Mouse (Mus musculus) hindlimb bud, embryonic 11.5 days (tissue): ENCODE data around the gene Dtx3l.
"Not testable (repeated sequence)": the region's sequence is repeated elsewhere in the genome, so short reads cannot be mapped to it uniquely, and the experiment has no call there.

Source experiments
- DNase-seq: peaks from one replicate; pipeline ENCODE4 v3.0.0-alpha.2; 2012; ENCODE audit warnings: low read depth, low spot score; ENCODE audit errors: extremely low spot score

The Dtx3l gene

DNA sequence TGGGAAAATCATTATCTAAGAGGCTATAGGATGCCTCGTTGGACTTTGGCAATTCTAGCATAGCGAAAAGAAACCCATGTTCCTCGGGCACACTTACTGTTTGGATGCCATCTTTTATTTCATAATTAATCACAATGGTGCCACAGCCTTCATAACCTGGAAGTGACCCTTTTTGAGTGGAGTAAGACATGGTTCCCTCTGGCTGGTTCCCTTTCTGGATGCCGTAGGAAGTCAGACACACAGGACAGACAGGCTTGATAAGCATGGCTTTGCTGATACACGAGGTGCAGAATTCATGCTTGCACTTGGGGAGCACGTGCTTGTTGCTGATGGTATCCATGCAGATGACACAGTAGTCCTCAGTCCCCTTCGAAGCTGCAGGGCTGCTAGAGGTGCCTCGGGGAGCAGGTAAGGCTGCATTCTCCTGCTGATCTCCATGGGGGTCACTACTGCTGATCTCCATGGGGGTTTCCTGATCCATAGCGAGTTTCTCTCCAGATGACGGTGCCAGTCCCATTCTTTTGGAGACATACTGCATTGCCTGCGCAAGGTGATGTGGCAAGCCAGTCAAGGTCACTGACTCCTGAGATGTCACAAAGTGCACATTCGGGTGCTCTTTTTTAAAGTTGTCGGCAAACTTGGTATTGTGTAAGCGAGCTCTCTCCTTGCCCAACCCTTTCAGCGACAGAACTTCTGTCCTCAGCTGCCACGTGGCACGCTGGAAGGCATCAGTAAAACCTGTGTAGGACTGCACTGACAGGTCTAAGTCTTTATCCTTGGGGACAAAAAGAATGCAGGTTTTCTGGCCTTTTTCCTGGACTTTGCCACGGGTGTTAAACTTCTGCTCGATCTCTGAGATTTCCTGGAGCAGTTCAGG is 6.5 kb downstream of the Dtx3l start:
- DNase-seq = no peak

DNA sequence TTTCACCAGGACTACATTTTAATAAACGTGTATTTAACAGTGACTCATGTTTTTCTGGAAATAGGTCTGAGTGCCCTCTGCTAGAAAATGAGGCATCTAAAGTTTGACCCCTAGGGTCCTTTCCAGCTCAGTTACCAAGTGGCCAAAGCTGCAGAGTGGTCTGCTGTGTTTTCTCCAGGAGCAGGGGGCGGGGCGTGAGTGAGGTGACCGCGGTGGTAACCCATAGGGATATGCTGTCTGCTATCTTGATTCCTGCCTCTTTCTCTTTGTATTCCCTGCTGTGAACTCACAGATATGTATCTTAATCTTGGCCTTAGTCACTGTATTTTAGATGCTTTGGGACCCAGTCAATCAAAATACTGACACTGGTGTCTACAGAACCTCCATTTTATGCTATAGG is 14.6 kb downstream of the Dtx3l start:
- DNase-seq = no peak

DNA sequence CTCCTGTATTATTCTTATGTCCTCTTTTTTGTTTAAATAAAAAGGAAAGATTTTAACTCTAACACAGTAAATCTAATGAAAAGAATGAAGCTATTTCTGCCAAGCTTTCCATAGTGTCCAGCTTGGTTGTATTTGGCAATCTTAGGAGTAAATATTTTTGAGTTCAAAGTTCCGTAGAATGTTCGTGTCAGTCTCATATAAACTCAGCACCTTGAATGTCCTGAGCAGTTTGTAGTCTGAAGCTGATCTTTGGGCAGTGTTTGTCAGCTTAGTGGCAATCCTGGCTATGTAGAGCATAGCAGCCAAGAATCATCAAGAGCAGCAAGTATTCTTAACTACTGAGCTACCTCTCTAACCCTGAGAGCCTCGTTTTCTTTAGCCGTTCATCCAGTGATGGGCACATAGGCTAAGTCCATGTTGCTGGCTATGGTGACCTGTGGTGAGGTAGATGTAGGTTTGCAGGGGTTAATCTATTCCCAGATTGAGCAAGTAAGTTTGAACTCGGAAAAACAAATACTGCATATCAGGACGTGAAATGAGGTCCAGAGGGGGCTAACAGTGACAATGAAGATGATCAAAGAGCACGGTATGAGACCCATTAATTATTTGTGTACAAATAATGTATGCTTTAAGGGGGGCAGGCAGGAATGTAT is 15.3 kb downstream of the Dtx3l start:
- DNase-seq = no peak

DNA sequence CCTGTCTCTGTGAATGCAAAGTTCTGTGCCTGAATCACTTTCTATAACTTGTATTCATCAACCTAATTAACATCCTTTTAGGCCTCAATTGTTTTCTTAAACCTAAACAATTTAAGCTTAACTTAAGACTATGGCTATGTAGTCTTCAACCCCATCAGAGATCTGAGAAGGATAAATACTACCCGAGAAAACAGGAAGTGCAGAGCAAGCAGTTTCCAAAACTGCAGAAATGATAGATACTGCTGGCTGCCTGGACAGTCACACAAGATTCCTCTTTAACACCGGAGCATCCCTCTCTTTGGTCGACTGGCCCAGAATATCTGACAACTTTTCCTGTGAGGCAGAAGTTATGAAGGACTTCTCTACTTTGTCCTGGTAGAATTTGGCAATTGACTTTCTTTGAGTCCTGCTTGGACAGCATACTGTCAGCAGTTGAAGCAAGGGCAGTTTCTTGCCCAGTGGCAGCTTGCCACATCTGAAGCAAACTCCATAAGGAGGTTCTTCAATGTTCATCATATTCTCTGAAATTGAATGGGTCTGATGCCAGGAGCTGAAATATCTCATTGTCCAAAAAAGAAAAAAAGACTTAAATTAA is 16.6 kb downstream of the Dtx3l start:
- no peak for DNase-seq

DNA sequence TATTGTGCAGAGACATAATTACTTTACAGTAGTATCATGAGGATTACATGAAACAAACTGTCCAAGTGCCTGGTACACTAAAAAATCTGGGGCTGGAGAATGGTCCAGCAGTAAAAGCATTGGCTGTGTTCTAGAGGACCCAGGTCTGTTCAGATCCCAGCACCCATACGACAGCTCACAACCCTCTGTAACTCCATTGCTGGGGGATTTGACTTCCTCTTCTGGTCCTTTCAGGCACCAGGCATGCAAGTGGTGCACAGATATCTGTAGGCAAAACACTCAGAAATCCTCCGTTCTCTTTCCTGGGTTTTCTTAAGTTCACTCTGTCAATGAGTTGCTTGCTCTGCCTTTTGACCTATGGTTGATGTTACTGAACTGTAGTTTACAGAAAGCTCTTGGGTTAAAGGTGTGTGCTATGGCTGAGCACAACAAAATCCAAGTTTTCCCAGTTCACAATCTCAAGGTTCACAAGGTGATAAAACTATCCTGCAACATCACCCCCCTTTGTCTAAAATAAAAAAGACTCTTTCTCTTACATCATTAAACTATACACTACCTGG is 17.2 kb downstream of the Dtx3l start:
- DNase-seq = no peak

DNA sequence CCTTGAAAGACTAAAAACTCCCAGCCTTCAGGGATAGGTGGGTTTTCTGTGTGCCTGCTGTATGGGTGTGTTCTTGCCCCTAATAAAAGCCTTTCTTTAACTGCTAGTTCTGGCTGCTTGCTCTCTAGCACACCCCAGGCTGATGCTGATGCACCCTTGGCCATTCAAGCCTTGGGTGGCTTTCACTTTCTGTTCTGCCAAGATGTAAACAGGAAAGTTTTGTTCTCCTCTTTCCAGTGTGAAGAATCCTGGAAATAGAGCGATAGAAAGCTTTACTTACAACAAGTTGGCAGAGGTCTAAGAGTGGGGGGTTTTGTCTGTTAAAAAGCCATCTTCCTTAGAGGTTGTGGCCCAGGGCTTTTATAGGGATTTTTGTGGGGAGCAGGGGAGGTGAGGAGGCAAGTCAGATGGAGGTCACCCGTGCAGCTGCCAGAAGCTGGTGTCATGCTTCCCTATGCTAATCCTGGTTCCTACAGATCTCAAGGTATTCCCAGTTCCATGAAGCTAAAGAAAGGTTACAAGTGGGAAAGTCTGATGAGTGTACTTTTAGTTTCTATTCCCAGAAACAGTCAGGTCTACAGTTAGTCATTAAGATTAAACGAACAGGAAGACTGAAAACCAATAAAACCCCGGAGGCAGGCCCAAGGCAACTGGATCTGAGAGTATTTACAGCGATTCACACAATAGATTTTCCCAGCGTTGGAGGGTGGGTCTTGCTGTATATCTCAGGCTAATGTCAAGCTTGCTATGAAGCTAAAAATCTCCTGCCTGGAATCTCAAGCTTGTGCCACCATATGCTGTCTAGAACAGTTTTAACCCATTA is 20.0 kb downstream of the Dtx3l start:
- DNase-seq = no peak

DNA sequence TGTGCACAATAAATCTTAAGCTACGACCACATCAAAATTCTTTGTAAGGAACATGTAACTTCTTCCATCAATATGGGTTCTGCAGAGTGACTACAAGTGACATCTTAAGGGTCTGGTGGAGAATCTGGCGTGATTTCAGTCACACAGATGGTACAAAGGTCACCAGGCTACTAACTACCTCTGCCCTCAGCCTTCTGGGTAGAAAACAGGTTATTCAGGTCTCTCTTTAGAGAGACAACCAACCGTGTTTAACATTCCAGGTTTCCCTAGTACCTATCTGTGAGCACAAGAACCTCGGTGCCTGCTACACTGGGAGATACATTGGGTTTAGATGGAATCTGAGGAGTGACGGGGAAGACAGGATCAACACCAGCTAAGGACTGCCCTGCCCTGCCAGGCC is 24.6 kb downstream of the Dtx3l start:
- no peak for DNase-seq

DNA sequence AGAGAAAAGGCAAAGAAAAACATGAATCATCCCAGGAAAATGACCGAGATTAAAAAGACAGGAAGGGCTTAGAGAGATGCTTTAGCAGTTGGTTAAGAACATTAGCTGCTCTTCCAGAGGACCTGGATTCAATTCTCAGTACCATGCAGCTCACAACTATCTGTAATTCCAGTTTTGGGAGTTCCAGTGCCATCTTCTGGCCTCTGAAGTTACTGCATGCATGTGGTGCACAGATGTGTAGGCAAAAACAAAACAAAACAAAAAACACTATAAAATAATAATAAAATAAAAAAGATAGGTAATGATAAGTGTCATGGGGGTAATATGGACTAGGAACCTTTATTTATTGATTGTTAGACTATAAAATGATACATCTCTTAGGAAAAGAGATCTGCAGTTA is 25.4 kb downstream of the Dtx3l start:
- DNase-seq = no peak

DNA sequence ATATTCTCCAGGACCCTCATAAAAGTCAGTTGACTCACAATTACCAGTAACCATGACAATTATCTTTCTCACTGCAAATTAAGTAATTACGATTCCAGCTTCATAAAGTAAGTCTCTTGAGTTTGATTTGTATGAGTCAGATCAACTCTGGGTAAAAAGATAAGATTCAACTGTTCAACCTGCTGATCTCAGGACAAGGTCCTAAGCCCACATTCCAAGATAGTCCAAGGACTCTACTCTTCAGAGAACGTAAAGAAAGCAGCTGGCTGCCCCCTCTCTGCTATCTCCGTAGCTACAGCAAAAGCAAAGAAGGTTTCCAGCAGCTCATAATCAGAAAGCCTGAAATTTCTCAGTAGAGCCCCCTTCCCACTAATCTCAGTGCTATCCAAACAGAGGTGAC is 27.5 kb downstream of the Dtx3l start:
- no peak for DNase-seq

DNA sequence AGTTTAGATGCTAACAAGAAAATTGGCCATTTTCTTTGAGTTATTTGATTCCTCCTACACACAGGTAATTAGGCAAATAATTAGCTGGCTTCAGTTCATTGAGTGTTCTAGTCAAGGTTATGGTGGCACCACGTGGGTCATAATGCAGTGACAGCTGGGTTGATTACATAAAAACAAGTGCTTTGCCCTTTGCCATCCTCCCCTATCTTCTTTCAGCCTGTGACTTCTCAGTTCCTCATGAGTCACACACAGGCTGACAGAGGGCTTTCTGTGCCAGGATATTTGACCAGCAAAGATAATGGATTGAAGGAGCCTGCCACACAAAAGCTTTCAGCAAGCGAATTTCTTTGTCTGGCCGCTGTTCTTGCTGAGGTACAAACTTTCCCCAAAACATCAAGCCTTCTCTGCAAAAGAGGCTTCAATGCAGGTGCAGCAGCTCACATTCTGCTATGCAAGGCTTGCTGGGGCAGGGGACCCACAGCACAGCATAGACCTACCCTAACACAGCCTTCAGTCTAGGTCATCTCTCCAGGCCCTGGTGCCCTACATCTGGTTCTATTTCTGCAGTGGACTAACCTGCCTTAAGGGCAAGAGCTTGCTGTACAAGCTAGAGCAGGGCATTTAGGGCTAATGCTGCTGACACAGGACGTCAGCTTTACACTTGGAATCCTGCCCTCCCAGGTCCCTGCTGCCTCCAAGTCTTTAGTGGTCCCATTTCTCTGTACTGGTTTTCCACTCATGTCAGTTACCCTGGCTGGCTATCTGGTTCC is 31.3 kb downstream of the Dtx3l start:
- DNase-seq = no peak

DNA sequence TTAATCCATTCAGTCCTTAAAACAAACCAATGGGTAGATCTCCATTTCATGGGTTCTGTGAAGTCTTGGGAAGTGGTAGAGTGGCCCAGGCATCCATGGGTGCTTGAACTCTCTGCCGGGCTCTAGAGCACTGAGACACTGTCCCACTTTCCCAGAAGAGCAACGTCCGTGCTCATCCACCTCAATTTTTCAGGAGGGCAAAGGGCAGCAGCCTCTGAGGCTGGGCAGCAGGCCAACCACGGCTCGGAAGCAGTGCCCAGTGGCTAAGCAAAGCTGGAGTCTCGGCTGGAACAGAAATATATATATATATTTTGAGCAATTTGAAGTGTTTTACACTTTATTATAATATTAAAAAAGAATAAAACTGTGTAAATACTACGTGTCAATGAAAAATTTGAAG is 32.1 kb downstream of the Dtx3l start:
- DNase-seq = no peak

DNA sequence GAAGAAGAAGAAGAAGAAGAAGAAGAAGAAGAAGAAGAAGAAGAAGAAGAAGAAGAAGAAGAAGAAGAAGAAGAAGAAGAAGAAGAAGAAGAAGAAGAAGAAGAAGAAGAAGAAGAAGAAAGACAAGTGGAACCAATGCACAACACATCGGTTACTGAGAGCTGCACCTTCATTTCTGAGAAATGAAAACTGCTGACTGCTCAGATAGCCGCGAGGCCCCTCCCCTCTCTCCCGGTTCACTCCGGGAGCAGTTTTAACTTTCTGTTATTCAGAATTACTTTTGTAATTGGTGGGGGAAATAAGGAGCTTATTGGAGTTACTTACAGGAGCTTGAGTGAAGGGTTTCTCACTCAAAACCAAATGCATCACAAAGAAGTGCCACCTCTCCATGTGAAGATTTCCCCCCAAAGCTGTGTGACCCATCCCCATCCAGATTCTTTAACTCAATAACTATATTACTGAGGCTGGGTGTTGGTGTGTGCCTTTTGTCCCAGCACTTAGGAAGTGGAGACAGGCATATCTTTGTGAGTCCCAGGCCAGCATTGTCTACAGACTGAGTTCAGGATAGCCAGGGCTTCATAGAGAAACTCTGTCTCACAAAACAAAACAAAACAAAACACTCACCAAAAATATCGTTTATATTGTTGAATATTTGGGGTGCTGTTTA is 33.0 kb downstream of the Dtx3l start:
- no peak for DNase-seq

DNA sequence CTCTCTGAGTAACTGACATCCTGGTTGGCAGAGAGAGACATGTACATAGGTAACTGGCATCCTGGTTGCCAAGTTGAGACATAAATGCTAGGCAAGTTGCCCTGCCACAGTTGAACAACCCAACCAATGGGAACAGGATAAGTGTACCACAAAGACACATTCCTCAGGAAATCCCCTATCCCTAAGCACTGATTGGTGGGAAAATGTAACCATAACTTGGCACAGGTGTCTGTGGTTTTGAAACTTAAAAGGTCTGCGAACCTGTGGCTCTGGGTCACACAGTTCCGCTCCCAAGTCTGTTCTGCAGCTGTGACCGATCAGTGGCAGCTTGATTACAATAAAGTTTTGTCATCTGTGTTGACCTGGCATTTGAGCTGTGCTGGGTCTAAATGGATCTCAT is 33.6 kb downstream of the Dtx3l start:
- DNase-seq = no peak

DNA sequence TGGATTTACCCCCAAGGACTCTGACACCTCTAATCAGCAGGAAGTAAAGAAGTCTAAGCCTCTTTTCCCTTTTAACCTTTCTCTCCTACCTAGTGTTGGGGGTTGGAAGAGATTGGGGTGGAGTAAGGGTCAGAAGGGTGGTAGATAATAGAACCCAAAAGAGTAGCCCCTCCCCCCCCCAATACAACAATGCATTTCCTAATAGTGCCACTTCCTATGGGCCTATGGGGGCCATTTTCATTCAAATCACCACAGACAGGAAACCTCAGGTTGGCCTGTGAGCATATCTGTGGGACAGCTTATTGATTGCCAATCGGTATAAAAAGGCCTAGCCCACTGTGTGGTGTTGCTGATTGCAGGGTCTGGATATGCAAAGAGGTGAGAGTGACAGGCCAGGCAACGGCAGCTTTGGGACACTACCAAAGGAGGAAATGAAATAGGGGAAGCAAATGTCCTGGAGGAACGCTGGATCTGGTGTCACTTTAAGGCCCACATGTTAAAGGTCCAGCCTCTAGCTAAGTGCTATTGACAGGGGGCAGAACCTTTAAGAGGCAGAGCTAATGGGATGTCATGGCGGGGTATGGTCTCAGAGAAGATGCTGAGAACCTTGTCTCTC is 34.7 kb downstream of the Dtx3l start:
- no peak for DNase-seq

DNA sequence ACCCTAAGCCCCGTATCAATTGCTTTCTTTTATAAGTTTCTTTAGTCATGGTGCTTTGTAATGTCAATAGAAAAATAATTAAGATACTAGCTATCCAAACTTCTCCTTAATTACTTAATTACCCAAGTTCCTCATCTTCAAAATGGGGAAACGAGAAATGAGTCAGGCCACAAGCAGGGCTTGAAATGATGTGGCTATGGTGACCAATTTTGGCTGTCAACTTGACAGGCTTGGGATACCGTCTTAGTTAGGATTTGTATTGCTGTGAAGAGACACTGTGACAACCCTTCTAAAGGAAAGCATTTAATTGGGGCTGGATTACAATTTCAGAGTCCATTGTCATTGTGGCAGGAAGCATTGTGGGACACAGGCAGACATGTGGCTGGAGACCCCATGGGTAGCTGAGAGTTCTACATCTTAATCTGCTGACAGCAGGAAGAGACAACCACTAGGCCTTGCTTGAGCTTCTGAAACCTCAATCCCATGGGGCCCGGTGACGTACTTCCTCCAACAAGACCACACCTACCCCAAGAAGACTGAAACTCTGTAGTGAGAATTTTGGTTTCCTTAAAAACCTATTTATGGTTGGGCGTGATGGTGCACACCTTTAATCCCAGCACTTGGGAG is 35.8 kb downstream of the Dtx3l start:
- DNase-seq = no peak

DNA sequence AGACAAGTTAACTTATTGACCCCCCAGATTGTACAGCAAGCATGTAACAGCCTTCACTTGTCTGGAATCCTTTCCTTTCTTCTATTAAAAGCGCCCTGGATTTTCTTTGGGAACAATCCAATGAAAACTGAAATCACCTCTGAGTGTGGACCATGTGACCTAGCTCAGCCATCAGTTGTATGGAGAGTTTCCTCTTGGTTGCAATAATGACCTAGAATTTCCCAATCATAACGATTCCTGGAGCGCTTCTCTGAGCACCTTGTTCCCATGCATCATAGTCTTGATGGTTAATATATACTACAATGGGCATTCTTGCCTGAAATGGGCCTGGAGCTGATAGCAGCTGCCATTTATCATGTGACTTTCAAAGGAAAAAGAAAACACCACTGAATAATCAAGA is 38.4 kb downstream of the Dtx3l start:
- no peak for DNase-seq

DNA sequence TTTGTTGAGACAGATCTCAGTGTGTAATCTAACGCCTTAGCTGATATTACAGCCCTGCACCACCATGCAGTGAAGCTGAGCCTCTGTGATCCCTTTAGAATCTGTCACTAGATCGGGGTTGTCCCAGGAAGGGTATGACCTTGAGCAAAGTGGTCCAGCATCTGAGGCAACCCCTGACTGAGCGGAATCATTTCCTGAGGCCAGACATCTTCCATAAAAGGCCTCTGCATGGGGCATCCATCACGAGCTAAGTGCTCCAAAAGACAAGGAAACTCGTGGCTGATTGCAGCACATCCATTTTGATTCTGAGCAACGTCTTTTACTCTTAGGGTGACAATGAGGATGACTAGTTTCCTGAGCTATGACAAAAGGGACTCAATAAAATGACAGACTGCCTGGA is 44.0 kb downstream of the Dtx3l start:
- DNase-seq = no peak

DNA sequence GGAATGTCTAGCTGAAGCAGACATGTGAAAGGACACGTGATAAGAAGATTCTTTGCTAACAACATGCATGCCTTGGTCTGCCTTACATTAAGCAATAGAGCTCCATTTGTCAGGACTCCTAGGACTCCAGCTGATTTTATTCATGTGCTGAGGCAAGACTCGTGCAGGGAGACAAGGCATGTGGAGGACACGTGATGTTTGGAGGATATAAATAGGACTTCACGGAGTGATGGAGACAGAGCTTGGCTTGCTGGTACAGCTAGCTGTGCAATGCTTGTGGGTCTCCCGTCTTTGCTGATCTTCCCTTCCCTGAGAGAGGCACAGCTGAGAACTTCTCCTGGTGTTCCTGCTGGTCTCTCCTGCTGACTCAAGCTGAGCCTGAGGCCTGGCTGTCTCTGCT is 47.3 kb downstream of the Dtx3l start:
- DNase-seq = not testable (repeated sequence)

DNA sequence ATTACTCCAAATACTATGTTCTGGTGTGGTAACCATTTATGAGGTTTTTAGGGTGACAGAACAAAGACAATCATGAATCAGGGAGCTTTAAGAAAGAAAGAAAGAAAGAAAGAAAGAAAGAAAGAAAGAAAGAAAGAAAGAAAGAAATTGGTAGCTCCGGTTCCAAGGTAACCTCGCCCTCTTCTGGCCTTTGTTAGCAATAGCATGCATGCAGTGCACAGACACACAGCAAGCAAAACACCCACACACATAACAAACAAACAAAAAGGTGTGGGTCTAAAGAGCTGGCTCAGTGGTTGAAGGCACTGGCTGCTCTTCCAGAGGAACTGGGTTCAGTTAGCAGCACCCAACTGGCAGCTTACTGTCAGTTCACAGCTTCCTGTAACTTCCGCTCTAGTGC is 48.3 kb downstream of the Dtx3l start:
- no peak for DNase-seq
